Mouse (Mus musculus): ENCODE measurements around the gene Rmdn2. TPM values are rescaled to one million over a fixed set of nuclear protein-coding genes. Genes with fewer than 3 reads are reported as not detected.

Rmdn2 gene
- polyA plus RNA-seq, 1 experiment: 1.9 TPM

DNA sequence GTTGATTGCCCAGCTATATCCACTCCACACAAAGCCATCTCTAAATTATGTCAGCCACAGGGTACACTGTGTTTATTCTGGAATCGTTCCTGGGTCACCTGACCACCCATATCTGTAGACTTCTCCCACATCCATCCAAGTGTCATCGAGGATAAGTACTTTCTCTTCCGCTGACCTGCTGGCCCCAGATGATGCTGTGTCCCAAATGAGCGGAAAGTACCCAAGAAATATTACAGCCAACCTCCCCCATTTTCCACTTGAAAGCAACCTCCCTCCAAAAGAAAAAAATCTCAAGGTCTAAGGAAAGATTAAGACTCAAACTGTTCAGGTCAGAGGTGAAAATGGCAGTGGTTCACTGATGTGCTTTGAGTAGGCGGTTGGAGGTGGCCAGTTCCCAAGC lies 131.0 kb downstream of the Rmdn2 start:
- no peak for TF ChIP-seq CTCF (conservative IDR thresholded peaks at IDR 0.05; ENCODE audit: insufficient read depth, insufficient read length, low read depth, low read length)
- no peak for TF ChIP-seq POLR2A (IDR thresholded peaks at IDR 0.05; ENCODE audit: low read depth, low read length)
- DNase-seq: peak; percentile 59
- no peaks in the 10 kb centered on the region for H3K27me3 ChIP-seq (replicated peaks; ENCODE audit: control insufficient read depth, insufficient read depth, low read length)
- H3K4me3 ChIP-seq (ENCODE audit: insufficient read depth, low read depth, low read length): no peak overlapping the region
- WGBS: 54% methylated on average over 5 of the region's 5 CpGs
- H3K4me1 ChIP-seq (ENCODE audit: control insufficient read depth, insufficient read depth, low read length): peaks cover 4% of the 10 kb centered on the region; the same call in 1 of the 2 replicates
- no peaks in the 10 kb centered on the region for H3K36me3 ChIP-seq (ENCODE audit: control insufficient read depth, insufficient read depth, low read length)
- H3K27ac ChIP-seq (ENCODE audit: insufficient read depth, low read depth, low read length): no peak overlapping the region

Other genes with a start within 250 kb of the Rmdn2 start
- gene Cyp1b1, start 103.2 kb downstream of the Rmdn2 start, polyA plus RNA-seq (2012; rRNA removed): 27.0 and 30.9 TPM in 2 replicates